Mouse (Mus musculus): Measurements from ENCODE around the gene Ptprq.

Gene Ptprq

GRCm38 (mm10) chr10:107502193-107502592 is 217.7 kb downstream of the Ptprq start:
- in situ Hi-C loops (cut with MboI; ENCODE audit: low pct_unique_long_range_greater_than_20kb in 1 of 2, low sequenced_read_pairs in 2 of 2, unreplicated experiment in 1 of 2): no loop called here

GRCm38 (mm10) chr10:107499656-107500055 is 220.2 kb downstream of the Ptprq start:
- in situ Hi-C loops (cut with MboI; ENCODE audit: low pct_unique_long_range_greater_than_20kb in 1 of 2, low sequenced_read_pairs in 2 of 2, unreplicated experiment in 1 of 2): no loop called here

- in situ Hi-C loops (cut with MboI; ENCODE audit: low pct_unique_long_range_greater_than_20kb in 1 of 2, low sequenced_read_pairs in 2 of 2, unreplicated experiment in 1 of 2): no loop called here
These were observed 223.4 kb downstream of the Ptprq start for GRCm38 (mm10) chr10:107496402-107496801.

- in situ Hi-C loops (cut with MboI; ENCODE audit: low pct_unique_long_range_greater_than_20kb in 1 of 2, low sequenced_read_pairs in 2 of 2, unreplicated experiment in 1 of 2): no loop called here
These were observed 225.3 kb downstream of the Ptprq start, which contains the start of gene Myf6 for GRCm38 (mm10) chr10:107494568-107494967. Gene Myf6, minus strand, starts transcription at chr10:107494737.

GRCm38 (mm10) chr10:107493580-107494474 is 226.0 kb downstream of the Ptprq start:
- in situ Hi-C loops (cut with MboI; ENCODE audit: low pct_unique_long_range_greater_than_20kb in 1 of 2, low sequenced_read_pairs in 2 of 2, unreplicated experiment in 1 of 2): no loop called here

GRCm38 (mm10) chr10:107492867-107493579 is 226.8 kb downstream of the Ptprq start:
- in situ Hi-C loops (cut with MboI; ENCODE audit: low pct_unique_long_range_greater_than_20kb in 1 of 2, low sequenced_read_pairs in 2 of 2, unreplicated experiment in 1 of 2): no loop called here

- in situ Hi-C loops (cut with MboI; ENCODE audit: low pct_unique_long_range_greater_than_20kb in 1 of 2, low sequenced_read_pairs in 2 of 2, unreplicated experiment in 1 of 2): no loop called here
These were observed 231.1 kb downstream of the Ptprq start for GRCm38 (mm10) chr10:107488654-107489315.

- in situ Hi-C loops (cut with MboI; ENCODE audit: low pct_unique_long_range_greater_than_20kb in 1 of 2, low sequenced_read_pairs in 2 of 2, unreplicated experiment in 1 of 2): no loop called here
These were observed 233.1 kb downstream of the Ptprq start for GRCm38 (mm10) chr10:107486770-107487169.

- in situ Hi-C loops (cut with MboI; ENCODE audit: low pct_unique_long_range_greater_than_20kb in 1 of 2, low sequenced_read_pairs in 2 of 2, unreplicated experiment in 1 of 2): no loop called here
These were observed 234.0 kb downstream of the Ptprq start, which contains the start of gene Myf5 for GRCm38 (mm10) chr10:107485870-107486269. Gene Myf5, minus strand, starts transcription at chr10:107486134.

- in situ Hi-C loops (cut with MboI; ENCODE audit: low pct_unique_long_range_greater_than_20kb in 1 of 2, low sequenced_read_pairs in 2 of 2, unreplicated experiment in 1 of 2): no loop called here
These were observed 235.8 kb downstream of the Ptprq start for GRCm38 (mm10) chr10:107484050-107484449.

- in situ Hi-C loops (cut with MboI; ENCODE audit: low pct_unique_long_range_greater_than_20kb in 1 of 2, low sequenced_read_pairs in 2 of 2, unreplicated experiment in 1 of 2): no loop called here
These were observed 246.4 kb downstream of the Ptprq start for GRCm38 (mm10) chr10:107473497-107473896.

- in situ Hi-C loops (cut with MboI; ENCODE audit: low pct_unique_long_range_greater_than_20kb in 1 of 2, low sequenced_read_pairs in 2 of 2, unreplicated experiment in 1 of 2): no loop called here
These were observed 248.1 kb downstream of the Ptprq start for GRCm38 (mm10) chr10:107471712-107472111.

GRCm38 (mm10) chr10:107467819-107468218 is 252.0 kb downstream of the Ptprq start:
- in situ Hi-C loops (cut with MboI; ENCODE audit: low pct_unique_long_range_greater_than_20kb in 1 of 2, low sequenced_read_pairs in 2 of 2, unreplicated experiment in 1 of 2): no loop called here
